Mouse (Mus musculus) myocyte (in vitro differentiated cells): ENCODE data around the gene AW551984. TPM values are rescaled to one million over a fixed set of nuclear protein-coding genes. Genes with fewer than 3 reads are reported as not detected.

ENCODE experiments used
- H3K27me3 ChIP-seq: one replicate; pipeline ENCODE4 v1.6.1; 2011; ENCODE audit not compliant: control insufficient read depth, insufficient read depth, insufficient read length
- H3K36me3 ChIP-seq: one replicate; pipeline ENCODE4 v1.6.1; 2011; ENCODE audit not compliant: control insufficient read depth, insufficient read depth
- H3K4me2 ChIP-seq: one replicate; pipeline ENCODE4 v1.6.1; 2011; ENCODE audit warnings: low read depth, control low read depth
- H3K4me3 ChIP-seq: one replicate; pipeline ENCODE4 v1.5.1; 2011; ENCODE audit warnings: mild to moderate bottlenecking, control low read depth, moderate library complexity
- H3K79me2 ChIP-seq: one replicate; pipeline ENCODE4 v1.6.1; 2011; ENCODE audit not compliant: control insufficient read depth, insufficient read depth
- H3ac ChIP-seq: one replicate; pipeline ENCODE4 v1.6.1; 2011; ENCODE audit not compliant: control insufficient read depth, insufficient read length
- CEBPB ChIP-seq: IDR thresholded peaks from 2 replicates; pipeline ENCODE4 v1.6.1; 2011; ENCODE audit warnings: mild to moderate bottlenecking, moderate library complexity; ENCODE audit not compliant: poor library complexity, insufficient read depth, severe bottlenecking
- E2F4 ChIP-seq: IDR thresholded peaks from one replicate; pipeline ENCODE4 v1.6.1; 2011; ENCODE audit warnings: mild to moderate bottlenecking, control low read depth, moderate library complexity; ENCODE audit not compliant: insufficient read depth
- MAX ChIP-seq: IDR thresholded peaks from one replicate; pipeline ENCODE4 v1.6.1; 2011; ENCODE audit warnings: low read depth, mild to moderate bottlenecking, control low read depth
- MYOD1 ChIP-seq, 3 experiments: IDR thresholded peaks; one replicate each; pipeline ENCODE4 v1.6.1; 2011; ENCODE audit warnings: control low read depth in 2 of 3, low read depth in 2 of 3, mild to moderate bottlenecking in 2 of 3, moderate library complexity in 1 of 3; ENCODE audit not compliant: insufficient read length in 2 of 3, control insufficient read depth in 1 of 3
- MYOG ChIP-seq, 3 experiments: IDR thresholded peaks; one replicate each; pipeline ENCODE4 v1.6.1; 2011; ENCODE audit warnings: control low read depth in 2 of 3, low read depth in 2 of 3, mild to moderate bottlenecking in 2 of 3; ENCODE audit not compliant: insufficient read length in 2 of 3, control insufficient read depth in 1 of 3, insufficient read depth in 1 of 3
- POLR2A ChIP-seq: IDR thresholded peaks from one replicate; pipeline ENCODE4 v1.6.1; 2011; ENCODE audit warnings: low read depth, mild to moderate bottlenecking, control low read depth, moderate library complexity; ENCODE audit not compliant: insufficient read length
- POLR2AphosphoS2 ChIP-seq: IDR thresholded peaks from one replicate; pipeline ENCODE4 v1.6.1; 2011; ENCODE audit warnings: low read depth, control low read depth; ENCODE audit not compliant: insufficient read length
- REST ChIP-seq: IDR thresholded peaks from one replicate; pipeline ENCODE4 v1.6.1; 2011; ENCODE audit warnings: mild to moderate bottlenecking, control low read depth, moderate library complexity; ENCODE audit not compliant: insufficient read depth, insufficient read length
- SRF ChIP-seq: IDR thresholded peaks from one replicate; pipeline ENCODE4 v1.6.1; 2011; ENCODE audit warnings: low read depth; ENCODE audit not compliant: control insufficient read depth, insufficient read length
- TCF12 ChIP-seq: IDR thresholded peaks from one replicate; pipeline ENCODE4 v1.6.1; 2011; ENCODE audit warnings: mild to moderate bottlenecking, control low read depth; ENCODE audit not compliant: poor library complexity, insufficient read depth, severe bottlenecking
- TCF3 ChIP-seq: IDR thresholded peaks from one replicate; pipeline ENCODE4 v1.6.1; 2011; ENCODE audit warnings: low read depth, control low read depth; ENCODE audit not compliant: insufficient read length
- USF1 ChIP-seq: IDR thresholded peaks from one replicate; pipeline ENCODE4 v1.6.1; 2011; ENCODE audit warnings: low read depth, mild to moderate bottlenecking, control low read depth, moderate library complexity
- polyA plus RNA-seq: library from polyadenylated mRNA; unstranded; fragments of >200 nt; fragmentation: generic; extraction: Trizol; gene quantifications from one replicate; pipeline ENCODE4 v1.2.1, GENCODE M21; 2012; ENCODE audit warnings: missing spikeins

Gene AW551984
- 0.01 TPM for polyA plus RNA-seq

DNA sequence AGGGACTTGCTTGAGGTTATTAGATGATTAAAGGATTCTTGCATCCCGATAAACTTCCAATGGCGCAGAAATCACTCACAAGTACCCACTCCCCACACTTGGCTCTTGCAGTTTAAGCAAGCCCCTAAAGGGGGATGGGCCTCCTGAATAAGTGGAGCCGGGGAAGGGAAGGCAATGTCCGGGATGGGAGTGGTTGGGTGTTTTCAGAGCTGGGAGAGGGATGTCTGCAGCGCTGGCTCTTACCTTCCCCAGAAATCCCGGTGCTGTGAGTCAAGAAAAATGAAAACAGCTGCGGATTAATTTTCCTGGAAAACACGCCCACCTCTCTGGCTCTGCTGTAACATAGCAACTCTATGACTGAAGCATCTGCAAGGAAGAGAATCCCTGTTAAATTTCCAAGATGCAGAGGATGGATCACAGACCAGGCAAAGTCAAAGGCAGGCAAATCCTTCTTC, at the start of gene AW551984:
Gene AW551984, minus strand, starts transcription at position 405 of the 455 bp plus-strand sequence.
- Histone ChIP-seq H3K36me3 (no peaks in the 10 kb centered on the region), H3K4me3 (no peak within 1 kb of the TSS), H3K27me3 (no peaks in the 10 kb centered on the region), H3ac (no peak within 1 kb of the TSS), H3K4me2 (no peak within 1 kb of the TSS), H3K79me2 (no peaks in the 10 kb centered on the region)
- TF ChIP-seq SRF: no peak
- no peak for TF ChIP-seq POLR2AphosphoS2
- TF ChIP-seq MYOD1 (IDR thresholded peaks at IDR 0.05; ENCODE audit: control insufficient read depth in 1 of 3, insufficient read length in 2 of 3, low read depth in 2 of 3): no peak
- TF ChIP-seq TCF12: no peak
- no peak for TF ChIP-seq MAX
- no peak for TF ChIP-seq CEBPB
- no peak for TF ChIP-seq USF1
- TF ChIP-seq TCF3: no peak
- TF ChIP-seq POLR2A: no peak
- TF ChIP-seq E2F4: no peak
- TF ChIP-seq MYOG (IDR thresholded peaks at IDR 0.05; ENCODE audit: control insufficient read depth in 1 of 3, insufficient read depth in 1 of 3, insufficient read length in 2 of 3, low read depth in 2 of 3): no peak
- no peak for TF ChIP-seq REST

DNA sequence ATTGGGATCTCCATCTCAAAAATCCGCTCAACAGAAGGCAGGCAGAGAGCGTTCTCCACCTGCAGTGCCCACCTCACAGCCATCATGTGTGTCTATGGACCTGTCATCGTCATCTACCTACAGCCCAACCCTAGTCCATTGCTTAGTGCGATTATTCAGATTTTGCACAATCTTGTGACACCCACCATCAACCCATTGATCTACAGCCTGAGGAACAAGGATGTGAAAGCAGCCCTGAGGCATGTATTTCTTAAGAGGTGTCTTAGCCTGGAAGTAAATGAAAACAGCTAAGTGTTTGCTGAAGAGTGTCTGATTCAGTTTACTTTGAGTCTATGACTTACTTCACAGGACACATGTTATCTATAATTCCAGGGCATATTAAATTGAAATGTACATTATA, 43.2 kb upstream of the AW551984 start:
- Histone ChIP-seq H3K4me2 (no peak overlapping the region), H3K4me3 (no peak overlapping the region), H3K27me3 (no peaks in the 10 kb centered on the region), H3ac (no peak overlapping the region), H3K36me3 (no peaks in the 10 kb centered on the region), H3K79me2 (no peaks in the 10 kb centered on the region)
- no peak for TF ChIP-seq USF1
- no peak for TF ChIP-seq REST
- no peak for TF ChIP-seq TCF12
- no peak for TF ChIP-seq E2F4
- no peak for TF ChIP-seq MYOG (IDR thresholded peaks at IDR 0.05; ENCODE audit: control insufficient read depth in 1 of 3, insufficient read depth in 1 of 3, insufficient read length in 2 of 3, low read depth in 2 of 3)
- no peak for TF ChIP-seq POLR2AphosphoS2
- no peak for TF ChIP-seq TCF3
- no peak for TF ChIP-seq POLR2A
- no peak for TF ChIP-seq MAX
- no peak for TF ChIP-seq MYOD1 (IDR thresholded peaks at IDR 0.05; ENCODE audit: control insufficient read depth in 1 of 3, insufficient read length in 2 of 3, low read depth in 2 of 3)
- TF ChIP-seq SRF: no peak
- TF ChIP-seq CEBPB: no peak

DNA sequence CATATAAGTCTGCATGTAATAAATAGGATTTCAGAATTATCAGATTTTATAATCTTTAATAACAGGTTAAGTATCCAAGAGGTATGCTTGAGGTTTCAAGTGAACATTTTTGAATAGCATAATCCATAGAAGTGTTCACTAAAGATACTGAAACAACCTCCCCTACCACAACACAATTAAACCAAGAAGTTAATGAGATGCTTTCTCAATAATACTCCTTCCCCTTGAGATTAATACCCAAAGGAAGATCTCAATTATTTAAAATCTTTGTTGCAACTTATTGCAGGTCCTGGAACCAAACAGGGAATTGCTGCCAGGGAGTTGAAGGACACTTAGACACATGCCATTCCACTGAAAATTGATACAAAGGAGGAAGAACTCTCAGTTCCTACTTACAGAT, 40.6 kb upstream of the AW551984 start, which contains the start of gene Olfr961:
Gene Olfr961, plus strand, starts transcription at position 301 of the 400 bp plus-strand sequence.
- H3K27me3 ChIP-seq: no peaks in the 10 kb centered on the region

GRCm38 (mm10) chr9:39633913-39634594, 29.9 kb upstream of the AW551984 start:
- Histone ChIP-seq H3K36me3 (no peaks in the 10 kb centered on the region), H3ac (no peak overlapping the region), H3K4me2 (no peak overlapping the region), H3K27me3 (no peaks in the 10 kb centered on the region), H3K4me3 (no peak overlapping the region), H3K79me2 (no peaks in the 10 kb centered on the region)
- TF ChIP-seq USF1 (no peak), E2F4 (no peak), POLR2A (no peak), MAX (no peak), POLR2AphosphoS2 (no peak), REST (no peak), MYOG (IDR thresholded peaks at IDR 0.05; ENCODE audit: control insufficient read depth in 1 of 3, insufficient read depth in 1 of 3, insufficient read length in 2 of 3, low read depth in 2 of 3) (no peak), TCF3 (no peak), CEBPB (no peak), SRF (no peak), MYOD1 (IDR thresholded peaks at IDR 0.05; ENCODE audit: control insufficient read depth in 1 of 3, insufficient read length in 2 of 3, low read depth in 2 of 3) (no peak)

More for the DNA sequence above, 40.6 kb upstream of the AW551984 start, which contains the start of gene Olfr961:
- Histone ChIP-seq H3K4me2 (no peak within 1 kb of the TSS), H3K4me3 (no peak within 1 kb of the TSS), H3K36me3 (no peaks in the 10 kb centered on the region), H3K79me2 (no peaks in the 10 kb centered on the region), H3ac (no peak within 1 kb of the TSS)
- TF ChIP-seq REST (no peak), POLR2AphosphoS2 (no peak), CEBPB (no peak), SRF (no peak), E2F4 (no peak), MAX (no peak)

GRCm38 (mm10) chr9:39629069-39629468, 24.9 kb upstream of the AW551984 start:
- Histone ChIP-seq H3K4me2 (no peak overlapping the region), H3K27me3 (no peaks in the 10 kb centered on the region), H3K79me2 (no peaks in the 10 kb centered on the region), H3K36me3 (no peaks in the 10 kb centered on the region), H3K4me3 (no peak overlapping the region), H3ac (no peak overlapping the region)
- TF ChIP-seq USF1 (no peak), TCF12 (no peak), SRF (no peak), E2F4 (no peak), POLR2AphosphoS2 (no peak), CEBPB (no peak), TCF3 (no peak), POLR2A (no peak), MAX (no peak), MYOD1 (IDR thresholded peaks at IDR 0.05; ENCODE audit: control insufficient read depth in 1 of 3, insufficient read length in 2 of 3, low read depth in 2 of 3) (no peak), REST (no peak), MYOG (IDR thresholded peaks at IDR 0.05; ENCODE audit: control insufficient read depth in 1 of 3, insufficient read depth in 1 of 3, insufficient read length in 2 of 3, low read depth in 2 of 3) (no peak)
